Mouse (Mus musculus): Measurements from ENCODE around the gene Tmco4.

Gene Tmco4

GRCm38 (mm10) chr4:139058029-139058428, 85.3 kb downstream of the Tmco4 start:
- no peak for DNase-seq (ENCODE audit: low spot score)

GRCm38 (mm10) chr4:139059569-139059968, 86.9 kb downstream of the Tmco4 start:
- DNase-seq (ENCODE audit: low spot score) = peak; percentile 34

- DNase-seq (ENCODE audit: low spot score) = no peak
Measured at GRCm38 (mm10) chr4:139064831-139065230, 92.1 kb downstream of the Tmco4 start.

- DNase-seq (ENCODE audit: low spot score) = no peak
Measured at GRCm38 (mm10) chr4:139068287-139068686, 95.6 kb downstream of the Tmco4 start.

GRCm38 (mm10) chr4:139074060-139074459, 101.4 kb downstream of the Tmco4 start:
- DNase-seq (ENCODE audit: low spot score) = no peak

- DNase-seq (ENCODE audit: low spot score) = no peak
Measured at GRCm38 (mm10) chr4:139075041-139075711, 102.5 kb downstream of the Tmco4 start, which contains the start of gene Htr6. Htr6 (minus strand) TSS chr4:139075570.

GRCm38 (mm10) chr4:139075915-139076314, 103.2 kb downstream of the Tmco4 start:
- no peak for DNase-seq (ENCODE audit: low spot score)

- no peak for DNase-seq (ENCODE audit: low spot score)
Measured at GRCm38 (mm10) chr4:139078313-139078712, 105.6 kb downstream of the Tmco4 start.

GRCm38 (mm10) chr4:139078726-139079125, 106.0 kb downstream of the Tmco4 start:
- no peak for DNase-seq (ENCODE audit: low spot score)

GRCm38 (mm10) chr4:139079439-139079838, 106.8 kb downstream of the Tmco4 start:
- DNase-seq (ENCODE audit: low spot score) = no peak

- no peak for DNase-seq (ENCODE audit: low spot score)
Measured at GRCm38 (mm10) chr4:139080259-139080658, 107.6 kb downstream of the Tmco4 start.

GRCm38 (mm10) chr4:139081270-139081931, 108.7 kb downstream of the Tmco4 start:
- no peak for DNase-seq (ENCODE audit: low spot score)

GRCm38 (mm10) chr4:139082790-139083564, 110.3 kb downstream of the Tmco4 start:
- DNase-seq (ENCODE audit: low spot score) = no peak

- no peak for DNase-seq (ENCODE audit: low spot score)
Measured at GRCm38 (mm10) chr4:139085337-139085736, 112.6 kb downstream of the Tmco4 start.

GRCm38 (mm10) chr4:139086037-139086436, 113.3 kb downstream of the Tmco4 start:
- peak; percentile 87 for DNase-seq (ENCODE audit: low spot score)

GRCm38 (mm10) chr4:139086984-139087383, 114.3 kb downstream of the Tmco4 start:
- DNase-seq (ENCODE audit: low spot score) = no peak

- DNase-seq (ENCODE audit: low spot score) = no peak
Measured at GRCm38 (mm10) chr4:139088982-139089671, 116.4 kb downstream of the Tmco4 start.

GRCm38 (mm10) chr4:139090303-139090940, 117.7 kb downstream of the Tmco4 start:
- DNase-seq (ENCODE audit: low spot score) = no peak

- DNase-seq (ENCODE audit: low spot score) = no peak
Measured at GRCm38 (mm10) chr4:139091066-139091465, 118.4 kb downstream of the Tmco4 start.

GRCm38 (mm10) chr4:139091478-139092355, 119.0 kb downstream of the Tmco4 start:
- no peak for DNase-seq (ENCODE audit: low spot score)

Measured in urinary bladder, postnatal 25 days (tissue).